Mouse (Mus musculus) G1E (cell line): Measurements from ENCODE around the gene Stn1. TPM values are rescaled to one million over a fixed set of nuclear protein-coding genes. Genes with fewer than 3 reads are reported as not detected.

Experiments used
- ATAC-seq: 2 replicates; pipeline ENCODE4 v1.8.0; 2016; ENCODE audit warnings: mild to moderate bottlenecking; ENCODE audit not compliant: insufficient number of reproducible peaks, poor library complexity, low FRiP score, severe bottlenecking; ENCODE audit errors: extremely low read depth
- DNase-seq: peaks from one replicate; pipeline ENCODE4 v3.0.0; 2012; ENCODE audit warnings: low spot score
- H3K27me3 ChIP-seq: 2 replicates; pipeline ENCODE4 v1.6.1; 2012; ENCODE audit warnings: mild to moderate bottlenecking, low read length, inconsistent platforms; ENCODE audit not compliant: insufficient read depth
- H3K36me3 ChIP-seq: replicated peaks from 2 replicates; pipeline ENCODE3; 2012; ENCODE audit warnings: mild to moderate bottlenecking, inconsistent platforms
- H3K4me1 ChIP-seq: 2 replicates; pipeline ENCODE4 v1.6.1; 2012; ENCODE audit warnings: low read depth, low read length, inconsistent platforms, mixed read lengths; ENCODE audit not compliant: insufficient read depth
- H3K4me3 ChIP-seq: 2 replicates; pipeline ENCODE4 v1.5.1; 2012; ENCODE audit warnings: low read depth, mild to moderate bottlenecking, inconsistent platforms, low read length, moderate library complexity, mixed read lengths
- H3K9me3 ChIP-seq: replicated peaks from 2 replicates; pipeline ENCODE4 v1.6.1; 2012; ENCODE audit warnings: inconsistent platforms
- CTCF ChIP-seq: IDR thresholded peaks from 2 replicates; pipeline ENCODE4 v1.5.1; 2012; ENCODE audit warnings: low read depth, low read length, inconsistent platforms, mixed read lengths
- GATA1 ChIP-seq: IDR thresholded peaks from 2 replicates; pipeline ENCODE4 v1.6.1; 2012; ENCODE audit warnings: borderline replicate concordance, low read length, inconsistent platforms, mixed read lengths
- GATA2 ChIP-seq: IDR thresholded peaks from 2 replicates; pipeline ENCODE4 v1.6.1; 2012; ENCODE audit warnings: low read depth, low read length, inconsistent platforms, borderline replicate concordance
- POLR2AphosphoS5 ChIP-seq: IDR thresholded peaks from 2 replicates; pipeline ENCODE4 v1.6.1; 2012; ENCODE audit warnings: low read depth, low read length, inconsistent platforms; ENCODE audit not compliant: insufficient replicate concordance
- TAL1 ChIP-seq: conservative IDR thresholded peaks from 2 replicates; pipeline ENCODE4 v1.6.1; 2012; ENCODE audit warnings: low read depth, low read length, inconsistent platforms, mixed read lengths
- polyA plus RNA-seq: library from polyadenylated mRNA; stranded (reverse); fragments of >175 nt; gene quantifications from 2 replicates; pipeline ENCODE4 v1.2.3, GENCODE M21; 2012
- total RNA-seq, 2 experiments: library from RNA; stranded (forward) in 1 of 2; stranded (reverse) in 1 of 2; fragments of 200-1000 nt in 1 of 2; fragments of >200 nt in 1 of 2; fragmentation: Nextera tagmentation in 1 of 2; gene quantifications; 2 replicates each; pipeline ENCODE4 v1.2.3; 2014 to 2017

Gene Stn1
- total and polyA plus RNA-seq, 3 experiments: 7.7 to 26.9 (median 19.7) TPM

- Histone ChIP-seq H3K4me3 (no peak overlapping the region), H3K4me1 (peaks cover 61% of the 10 kb centered on the region)
Measured at GRCm38 (mm10) chr19:47510135-47510472, 27.2 kb downstream of the Stn1 start.

GRCm38 (mm10) chr19:47508771-47509281, 28.5 kb downstream of the Stn1 start:
- TF ChIP-seq CTCF (no peak), POLR2AphosphoS5 (no peak), GATA1 (no peak), GATA2 (no peak), TAL1 (no peak)
- Histone ChIP-seq H3K36me3 (peaks cover 74% of the 10 kb centered on the region), H3K27me3 (no peaks in the 10 kb centered on the region), H3K4me1 (peaks cover 54% of the 10 kb centered on the region), H3K9me3 (no peaks in the 10 kb centered on the region), H3K4me3 (peak overlapping the region; percentile 56; the same call in 1 of the 2 replicates)
- peak; percentile 44 for DNase-seq
- ATAC-seq: peak; percentile 55

More at GRCm38 (mm10) chr19:47510135-47510472, 27.2 kb downstream of the Stn1 start:
- Histone ChIP-seq H3K9me3 (no peaks in the 10 kb centered on the region), H3K36me3 (peaks cover 84% of the 10 kb centered on the region), H3K27me3 (no peaks in the 10 kb centered on the region)
- TF ChIP-seq TAL1 (no peak), GATA2 (no peak), CTCF (no peak), GATA1 (no peak), POLR2AphosphoS5 (no peak)
- ATAC-seq (no peak), DNase-seq (no peak)

- peaks cover 51% of the 10 kb centered on the region for H3K4me1 ChIP-seq
- TF ChIP-seq CTCF: no peak
- peak; percentile 18; the same call in 1 of the 2 replicates for ATAC-seq
- H3K9me3 ChIP-seq: no peaks in the 10 kb centered on the region
- DNase-seq: no peak
- H3K27me3 ChIP-seq: no peaks in the 10 kb centered on the region
- H3K4me3 ChIP-seq: no peak overlapping the region; the same call in 1 of the 2 replicates
- H3K36me3 ChIP-seq: peaks cover 74% of the 10 kb centered on the region
Measured at GRCm38 (mm10) chr19:47508191-47508590, 29.1 kb downstream of the Stn1 start.

GRCm38 (mm10) chr19:47507128-47508121, 29.9 kb downstream of the Stn1 start:
- H3K9me3 ChIP-seq: no peaks in the 10 kb centered on the region
- DNase-seq (peak; percentile 44), ATAC-seq (peak; percentile 16; the same call in 1 of the 2 replicates)
- H3K27me3 ChIP-seq: no peaks in the 10 kb centered on the region
- peaks cover 45% of the 10 kb centered on the region for H3K4me1 ChIP-seq
- peak; percentile 78 for TF ChIP-seq CTCF
- TF ChIP-seq GATA1: no peak
- H3K4me3 ChIP-seq: no peak overlapping the region; the same call in 1 of the 2 replicates
- H3K36me3 ChIP-seq: peaks cover 68% of the 10 kb centered on the region

- no peaks in the 10 kb centered on the region for H3K9me3 ChIP-seq
- H3K4me1 ChIP-seq: peaks cover 18% of the 10 kb centered on the region
- H3K36me3 ChIP-seq: peaks cover 37% of the 10 kb centered on the region
- no peak for DNase-seq
- TF ChIP-seq POLR2AphosphoS5 (no peak), GATA1 (no peak), TAL1 (no peak), CTCF (peak; percentile 36; the same call in 1 of the 2 replicates)
- peak; percentile 42; the same call in 1 of the 2 replicates for ATAC-seq
- peaks cover 2% of the 10 kb centered on the region; the same call in 1 of the 2 replicates for H3K27me3 ChIP-seq
- H3K4me3 ChIP-seq: no peak overlapping the region
Measured at GRCm38 (mm10) chr19:47503625-47504024, 33.7 kb downstream of the Stn1 start.

- no peak for TF ChIP-seq GATA1
- TF ChIP-seq CTCF: peak; percentile 20; the same call in 1 of the 2 replicates
- TF ChIP-seq GATA2: no peak
- ATAC-seq (no peak), DNase-seq (peak; percentile 30)
Measured at GRCm38 (mm10) chr19:47502563-47502962, 34.7 kb downstream of the Stn1 start.

More at GRCm38 (mm10) chr19:47502563-47502962, 34.7 kb downstream of the Stn1 start:
- Histone ChIP-seq H3K9me3 (no peaks in the 10 kb centered on the region), H3K4me3 (no peak overlapping the region), H3K36me3 (peaks cover 33% of the 10 kb centered on the region), H3K4me1 (peaks cover 7% of the 10 kb centered on the region), H3K27me3 (peaks cover 6% of the 10 kb centered on the region)
